Mouse (Mus musculus): Measurements from ENCODE around the gene Vmn2r73.
"Not testable (repeated sequence)": the region's sequence is repeated elsewhere in the genome, so short reads cannot be mapped to it uniquely, and the experiment has no call there.

The Vmn2r73 gene

GRCm38 (mm10) chr7:85876166-85876565 lies at the start of gene Vmn2r73:
Gene Vmn2r73, minus strand, starts transcription at chr7:85876266.
- ChIA-PET CTCF (no interaction called here), POLR2A (no interaction called here)

DNA sequence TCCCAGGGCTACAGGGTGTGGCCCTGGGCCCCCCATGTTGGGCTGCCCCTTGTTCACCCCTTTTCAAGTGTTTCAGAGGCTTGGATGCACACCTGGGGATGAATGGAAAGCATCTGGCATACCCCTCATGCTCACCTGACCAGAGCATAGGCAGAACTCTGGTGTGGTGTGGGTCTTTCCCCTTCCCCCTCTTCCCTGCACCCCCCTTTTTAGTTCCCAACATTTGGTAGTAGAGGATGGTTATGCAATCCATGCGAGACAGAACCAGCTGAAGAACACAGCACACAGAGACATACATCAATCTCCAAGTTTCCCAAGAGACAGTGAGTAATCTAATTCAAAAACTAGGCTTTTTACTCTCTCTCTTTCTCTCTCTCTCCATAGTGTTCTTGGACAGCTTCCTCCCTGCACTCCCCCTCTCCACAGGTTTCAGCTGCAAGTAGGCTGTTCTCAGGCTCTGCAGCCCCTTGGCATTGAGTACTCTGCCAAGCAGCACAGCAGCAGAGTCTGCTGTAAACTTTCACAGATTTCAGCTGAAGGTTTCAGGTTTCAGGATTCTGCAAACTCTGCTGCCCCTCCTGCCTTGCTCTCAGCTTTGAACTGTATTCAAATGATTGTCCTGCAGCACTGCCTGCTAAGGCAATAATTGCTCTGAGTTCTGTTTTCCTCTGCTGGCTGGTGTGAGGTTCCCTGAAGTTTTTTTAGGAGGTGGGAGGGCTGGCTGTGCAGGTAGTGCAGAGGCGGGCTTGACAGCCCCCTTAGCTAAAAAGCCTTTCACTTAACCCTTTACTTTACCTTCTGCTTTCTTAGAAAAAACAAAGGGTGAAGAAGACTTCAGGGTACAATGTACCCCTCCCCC lies 35.7 kb downstream of the Vmn2r73 start:
- ChIA-PET POLR2A (no interaction called here), CTCF (interaction anchor here in 1 of 4 experiments (0.8 kb wide), 1 partner anchor 23 kb away, joined by 4 read pairs; no protein-coding TSS in a partner anchor)

- CTCF ChIA-PET, POLR2A ChIA-PET: not testable (repeated sequence)
Measured at GRCm38 (mm10) chr7:85818092-85818491, 58.0 kb downstream of the Vmn2r73 start.
